Mouse (Mus musculus) cerebellum, adult 11 months (tissue): ENCODE data around the gene Pald1.

ENCODE experiments used
- DNase-seq: peaks from one replicate; pipeline ENCODE4 v3.0.0; 2022

The Pald1 gene

GRCm38 (mm10) chr10:61365902-61366301 is 17.4 kb downstream of the Pald1 start:
- no peak for DNase-seq

- DNase-seq: no peak
Measured at GRCm38 (mm10) chr10:61364431-61364830, 18.9 kb downstream of the Pald1 start.

- DNase-seq: peak; percentile 35
Measured at GRCm38 (mm10) chr10:61362992-61363391, 20.3 kb downstream of the Pald1 start.

GRCm38 (mm10) chr10:61362483-61362882 is 20.8 kb downstream of the Pald1 start:
- no peak for DNase-seq

GRCm38 (mm10) chr10:61360667-61361066 is 22.7 kb downstream of the Pald1 start:
- no peak for DNase-seq

- DNase-seq: no peak
Measured at GRCm38 (mm10) chr10:61359411-61359810, 23.9 kb downstream of the Pald1 start.

GRCm38 (mm10) chr10:61357658-61358057 is 25.7 kb downstream of the Pald1 start:
- DNase-seq: no peak

GRCm38 (mm10) chr10:61356568-61356967 is 26.8 kb downstream of the Pald1 start:
- no peak for DNase-seq

- DNase-seq: no peak
Measured at GRCm38 (mm10) chr10:61356095-61356494, 27.2 kb downstream of the Pald1 start.

GRCm38 (mm10) chr10:61355611-61356010 is 27.7 kb downstream of the Pald1 start:
- no peak for DNase-seq

GRCm38 (mm10) chr10:61351216-61351615 is 32.1 kb downstream of the Pald1 start:
- DNase-seq: no peak

GRCm38 (mm10) chr10:61346374-61346773 is 37.0 kb downstream of the Pald1 start:
- DNase-seq: no peak

- DNase-seq: no peak
Measured at GRCm38 (mm10) chr10:61345179-61345578, 38.2 kb downstream of the Pald1 start.

GRCm38 (mm10) chr10:61343950-61344349 is 39.4 kb downstream of the Pald1 start:
- DNase-seq: peak; percentile 47

GRCm38 (mm10) chr10:61342750-61343149 is 40.6 kb downstream of the Pald1 start:
- no peak for DNase-seq

GRCm38 (mm10) chr10:61341557-61341956 is 41.8 kb downstream of the Pald1 start:
- DNase-seq: peak; percentile 56

- DNase-seq: no peak
Measured at GRCm38 (mm10) chr10:61341045-61341444, 42.3 kb downstream of the Pald1 start.

GRCm38 (mm10) chr10:61340247-61340646 is 43.1 kb downstream of the Pald1 start:
- DNase-seq: no peak

- DNase-seq: no peak
Measured at GRCm38 (mm10) chr10:61339216-61339615, 44.1 kb downstream of the Pald1 start.

GRCm38 (mm10) chr10:61337665-61338064 is 45.7 kb downstream of the Pald1 start:
- no peak for DNase-seq

- no peak for DNase-seq
Measured at GRCm38 (mm10) chr10:61336592-61336991, 46.7 kb downstream of the Pald1 start.

GRCm38 (mm10) chr10:61336137-61336536 is 47.2 kb downstream of the Pald1 start:
- peak; percentile 68 for DNase-seq

- DNase-seq: no peak
Measured at GRCm38 (mm10) chr10:61334545-61334944, 48.8 kb downstream of the Pald1 start.

GRCm38 (mm10) chr10:61331046-61331445 is 52.3 kb downstream of the Pald1 start:
- peak; percentile 70 for DNase-seq

- no peak for DNase-seq
Measured at GRCm38 (mm10) chr10:61328927-61329326, 54.4 kb downstream of the Pald1 start.

GRCm38 (mm10) chr10:61327545-61327944 is 55.8 kb downstream of the Pald1 start:
- no peak for DNase-seq
